Mouse (Mus musculus) induced T-regulatory cell, adult 2 months (primary cell): Measurements from ENCODE around the gene Cacng1.

ENCODE experiments used
- DNase-seq: peaks from one replicate; pipeline ENCODE4 v3.0.0-alpha.2; 2012; ENCODE audit warnings: low read depth

Gene Cacng1

GRCm38 (mm10) chr11:107707897-107708610 lies 8.3 kb downstream of the Cacng1 start:
- no peak for DNase-seq

GRCm38 (mm10) chr11:107705476-107706074 lies 10.7 kb downstream of the Cacng1 start:
- no peak for DNase-seq

- DNase-seq: no peak
These were observed 11.3 kb downstream of the Cacng1 start for GRCm38 (mm10) chr11:107705060-107705459.

GRCm38 (mm10) chr11:107703272-107704134 lies 12.8 kb downstream of the Cacng1 start:
- no peak for DNase-seq

GRCm38 (mm10) chr11:107699967-107700366 lies 16.4 kb downstream of the Cacng1 start:
- DNase-seq: no peak

- DNase-seq: peak; percentile 58
These were observed 23.0 kb downstream of the Cacng1 start for GRCm38 (mm10) chr11:107693338-107693737.

GRCm38 (mm10) chr11:107691569-107691968 lies 24.8 kb downstream of the Cacng1 start:
- no peak for DNase-seq

GRCm38 (mm10) chr11:107688480-107688879 lies 27.8 kb downstream of the Cacng1 start:
- no peak for DNase-seq

- DNase-seq: no peak
These were observed 30.0 kb downstream of the Cacng1 start for GRCm38 (mm10) chr11:107686290-107686689.

- DNase-seq: no peak
These were observed 32.5 kb downstream of the Cacng1 start for GRCm38 (mm10) chr11:107683544-107684465.

GRCm38 (mm10) chr11:107682694-107683355 lies 33.5 kb downstream of the Cacng1 start:
- DNase-seq: no peak

GRCm38 (mm10) chr11:107676207-107676940 lies 39.9 kb downstream of the Cacng1 start:
- DNase-seq: no peak

GRCm38 (mm10) chr11:107675246-107675645 lies 41.1 kb downstream of the Cacng1 start:
- DNase-seq: no peak

GRCm38 (mm10) chr11:107674601-107675000 lies 41.7 kb downstream of the Cacng1 start:
- no peak for DNase-seq

- no peak for DNase-seq
These were observed 42.3 kb downstream of the Cacng1 start for GRCm38 (mm10) chr11:107674006-107674405.

- DNase-seq: no peak
These were observed 47.3 kb downstream of the Cacng1 start for GRCm38 (mm10) chr11:107668977-107669376.

- peak; percentile 51 for DNase-seq
These were observed 48.1 kb downstream of the Cacng1 start for GRCm38 (mm10) chr11:107668223-107668622.

GRCm38 (mm10) chr11:107667542-107667941 lies 48.8 kb downstream of the Cacng1 start:
- no peak for DNase-seq

- DNase-seq: no peak
These were observed 53.7 kb downstream of the Cacng1 start for GRCm38 (mm10) chr11:107662666-107663065.

GRCm38 (mm10) chr11:107660452-107660851 lies 55.9 kb downstream of the Cacng1 start:
- DNase-seq: no peak
